Mouse (Mus musculus) lung, postnatal 0 days (tissue): ENCODE results near the gene Poldip3.

Experiments used
- CTCF ChIP-seq: IDR thresholded peaks from 2 replicates; pipeline ENCODE4 v1.5.1; 2016; ENCODE audit warnings: antibody characterized with exemption, mild to moderate bottlenecking
- EP300 ChIP-seq: IDR thresholded peaks from 2 replicates; pipeline ENCODE4 v1.6.1; 2016; ENCODE audit warnings: antibody characterized with exemption, mild to moderate bottlenecking, control low read depth

DNA sequence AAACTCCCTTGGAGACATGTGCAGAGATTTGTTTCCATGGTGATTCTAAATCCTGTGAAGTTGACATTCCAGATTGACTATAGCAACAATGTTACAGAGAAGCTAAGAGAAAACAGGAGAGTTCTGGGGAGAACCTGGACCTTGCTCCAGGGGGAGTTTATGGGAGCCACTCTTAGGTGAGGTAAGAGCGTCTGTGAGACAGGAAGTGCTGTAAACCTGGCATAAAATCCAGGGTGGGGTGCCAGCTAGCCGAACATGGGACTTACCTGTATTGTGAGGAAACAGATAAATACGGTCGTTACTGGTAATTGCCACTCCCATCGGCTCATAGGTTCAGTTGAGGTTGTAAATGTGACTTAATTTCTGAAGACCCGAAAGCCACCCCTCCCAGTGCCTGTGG is 42.8 kb downstream of the Poldip3 start:
- TF ChIP-seq CTCF, result no peak
- TF ChIP-seq EP300, result no peak
